Mouse (Mus musculus) spleen, adult 2 months (tissue): ENCODE results near the gene Cfap126.

ENCODE experiments used
- CTCF ChIP-seq: fragments of 200-500 bp; IDR thresholded peaks from 2 replicates; pipeline ENCODE4 v1.5.1; 2011; ENCODE audit warnings: mild to moderate bottlenecking, inconsistent platforms; ENCODE audit not compliant: insufficient read depth, insufficient read length, insufficient replicate concordance; ENCODE audit errors: extremely low read depth
- POLR2A ChIP-seq: fragments of 200-500 bp; IDR thresholded peaks from 2 replicates; pipeline ENCODE4 v1.6.1; 2011; ENCODE audit warnings: low read depth, low read length, inconsistent platforms

DNA sequence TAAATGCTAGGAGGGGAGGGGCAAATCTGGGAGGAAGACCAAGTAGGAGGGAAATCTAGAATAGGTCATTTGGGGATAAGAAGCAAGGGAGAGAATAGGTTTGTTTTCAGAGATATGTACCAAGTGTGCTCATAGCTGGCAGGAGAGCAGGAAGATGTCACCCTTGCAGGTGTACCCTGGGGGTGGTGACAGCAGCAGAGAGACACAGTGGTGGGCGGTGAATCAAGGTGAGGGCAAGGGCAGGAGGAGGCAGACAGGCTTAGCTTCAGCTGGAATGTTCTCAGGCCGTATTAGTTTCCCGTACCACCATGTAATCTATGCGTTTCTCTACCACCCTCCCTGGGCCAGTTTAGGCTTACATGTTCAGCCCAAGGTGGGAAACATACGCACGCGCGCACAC, 59.1 kb downstream of the Cfap126 start:
- TF ChIP-seq CTCF (no peak), POLR2A (no peak)
